Mouse (Mus musculus): ENCODE results near the gene Cd300lg. TPM values are rescaled to one million over a fixed set of nuclear protein-coding genes. Genes with fewer than 3 reads are reported as not detected.

Gene Cd300lg
- total and polyA plus RNA-seq, 3 experiments = not detected

GRCm38 (mm10) chr11:102073722-102074121 lies 32.4 kb downstream of the Cd300lg start:
- dilution Hi-C loops (cut with MboI; ENCODE audit: extremely low pct_ligation_motif_present, extremely low pct_unique_long_range_greater_than_20kb, low sequenced_read_pairs) (no loop called here), in situ Hi-C loops (cut with MboI; ENCODE audit: low pct_ligation_motif_present, low pct_unique_long_range_greater_than_20kb, low sequenced_read_pairs) (no loop called here)
- TF ChIP-seq RAD21 (IDR thresholded peaks at IDR 0.05; ENCODE audit: low read depth, low read length) = no peak
- no peak for TF ChIP-seq EP300 (IDR thresholded peaks at IDR 0.05; ENCODE audit: low read length)
- no peak for TF ChIP-seq SIN3A (IDR thresholded peaks at IDR 0.05; ENCODE audit: low read length)
- TF ChIP-seq ETS1 (conservative IDR thresholded peaks at IDR 0.05; ENCODE audit: low read depth, low read length) = no peak
- no peak for TF ChIP-seq POLR2AphosphoS2 (IDR thresholded peaks at IDR 0.05; ENCODE audit: low read depth, low read length)
- TF ChIP-seq ELF1 (IDR thresholded peaks at IDR 0.05; ENCODE audit: low read depth, low read length) = no peak
- no peak for TF ChIP-seq SMC3 (IDR thresholded peaks at IDR 0.05; ENCODE audit: low read depth, low read length)
- no peak for TF ChIP-seq ZC3H11A (IDR thresholded peaks at IDR 0.05; ENCODE audit: low read depth, low read length)
- TF ChIP-seq USF1 (IDR thresholded peaks at IDR 0.05; ENCODE audit: low read depth, low read length) = no peak
- Histone ChIP-seq H3K4me2 (ENCODE audit: insufficient read depth, low read depth, poor library complexity, severe bottlenecking) (no peak overlapping the region), H3K79me2 (replicated peaks; ENCODE audit: control insufficient read depth, extremely low read depth, insufficient read depth, poor library complexity, severe bottlenecking) (no peaks in the 10 kb centered on the region), H3K9ac (ENCODE audit: insufficient read depth, low read depth) (no peak overlapping the region), H3K27me3 (replicated peaks) (peaks cover 80% of the 10 kb centered on the region), H3K4me3 (replicated peaks in 1 of 3; ENCODE audit: low read depth in 2 of 3, low read length in 2 of 3, poor library complexity in 1 of 3) (no peak overlapping the region), H3K27ac (ENCODE audit: insufficient read depth, low read depth) (no peak overlapping the region), H3K9me3 (replicated peaks; ENCODE audit: low read length) (no peaks in the 10 kb centered on the region), H3K4me1 (ENCODE audit: control insufficient read depth in 1 of 2, insufficient read depth in 2 of 2) (peaks cover 4 to 6% of the 10 kb centered on the region in 2 experiments; a peak in 3 of 4 replicates), H3K36me3 (replicated peaks in 1 of 2; ENCODE audit: control insufficient read depth in 1 of 2, insufficient read depth in 1 of 2, low read length in 1 of 2) (no peaks in the 10 kb centered on the region)
- DNase-seq (ENCODE audit: extremely low read depth) = no peak

- DNase-seq (ENCODE audit: extremely low read depth) = no peak
Observed at GRCm38 (mm10) chr11:102082322-102082721, 41.0 kb downstream of the Cd300lg start.

GRCm38 (mm10) chr11:102083193-102083592 lies 41.9 kb downstream of the Cd300lg start:
- Histone ChIP-seq H3K27me3 (replicated peaks) (peaks cover 65% of the 10 kb centered on the region), H3K79me2 (replicated peaks; ENCODE audit: control insufficient read depth, extremely low read depth, insufficient read depth, poor library complexity, severe bottlenecking) (no peaks in the 10 kb centered on the region), H3K9ac (ENCODE audit: insufficient read depth, low read depth) (no peak overlapping the region), H3K9me3 (replicated peaks; ENCODE audit: low read length) (peaks cover 18% of the 10 kb centered on the region), H3K36me3 (replicated peaks in 1 of 2; ENCODE audit: control insufficient read depth in 1 of 2, insufficient read depth in 1 of 2, low read length in 1 of 2) (no peaks in the 10 kb centered on the region), H3K4me1 (ENCODE audit: control insufficient read depth in 1 of 2, insufficient read depth in 2 of 2) (peaks cover 3 to 18% of the 10 kb centered on the region in 2 experiments; a peak in 3 of 4 replicates), H3K27ac (ENCODE audit: insufficient read depth, low read depth) (no peak overlapping the region), H3K4me3 (replicated peaks in 1 of 3; ENCODE audit: low read depth in 2 of 3, low read length in 2 of 3, poor library complexity in 1 of 3) (no peak overlapping the region), H3K4me2 (ENCODE audit: insufficient read depth, low read depth, poor library complexity, severe bottlenecking) (no peak overlapping the region)
- no peak for DNase-seq (ENCODE audit: extremely low read depth)
- in situ Hi-C loops (cut with MboI; ENCODE audit: low pct_ligation_motif_present, low pct_unique_long_range_greater_than_20kb, low sequenced_read_pairs) (no loop called here), dilution Hi-C loops (cut with MboI; ENCODE audit: extremely low pct_ligation_motif_present, extremely low pct_unique_long_range_greater_than_20kb, low sequenced_read_pairs) (no loop called here)
- no peak for TF ChIP-seq JUND (conservative IDR thresholded peaks at IDR 0.05; ENCODE audit: low read depth, low read length)
- no peak for TF ChIP-seq POLR2AphosphoS2 (IDR thresholded peaks at IDR 0.05; ENCODE audit: low read depth, low read length)
- no peak for TF ChIP-seq CTCF (conservative IDR thresholded peaks at IDR 0.05 in 1 of 2, IDR thresholded peaks at IDR 0.05 in 1 of 2; ENCODE audit: low read depth in 2 of 2, low read length in 2 of 2)

More at GRCm38 (mm10) chr11:102082322-102082721, 41.0 kb downstream of the Cd300lg start:
- H3K4me2 ChIP-seq (ENCODE audit: insufficient read depth, low read depth, poor library complexity, severe bottlenecking) = no peak overlapping the region
- TF ChIP-seq ELF1 (IDR thresholded peaks at IDR 0.05; ENCODE audit: low read depth, low read length) = no peak
- TF ChIP-seq ZKSCAN1 (IDR thresholded peaks at IDR 0.05; ENCODE audit: borderline replicate concordance, low read depth, low read length) = no peak
- TF ChIP-seq TCF12 (IDR thresholded peaks at IDR 0.05; ENCODE audit: low read depth, low read length) = no peak
- no peak for TF ChIP-seq NELFE (IDR thresholded peaks at IDR 0.05; ENCODE audit: low read depth, low read length)
- TF ChIP-seq MYC (IDR thresholded peaks at IDR 0.05; ENCODE audit: low read depth, low read length) = no peak
- TF ChIP-seq ZMIZ1 (IDR thresholded peaks at IDR 0.05; ENCODE audit: low read depth, low read length) = no peak
- TF ChIP-seq MEF2A (IDR thresholded peaks at IDR 0.05; ENCODE audit: borderline replicate concordance, low read depth, low read length) = no peak
- TF ChIP-seq CTCF (conservative IDR thresholded peaks at IDR 0.05 in 1 of 2, IDR thresholded peaks at IDR 0.05 in 1 of 2; ENCODE audit: low read depth in 2 of 2, low read length in 2 of 2) = no peak
- TF ChIP-seq TBP (conservative IDR thresholded peaks at IDR 0.05; ENCODE audit: low read depth, low read length) = no peak
- H3K9me3 ChIP-seq (replicated peaks; ENCODE audit: low read length) = peaks cover 18% of the 10 kb centered on the region
- H3K27me3 ChIP-seq (replicated peaks) = peaks cover 64% of the 10 kb centered on the region
- H3K79me2 ChIP-seq (replicated peaks; ENCODE audit: control insufficient read depth, extremely low read depth, insufficient read depth, poor library complexity, severe bottlenecking) = no peaks in the 10 kb centered on the region
- no peak overlapping the region for H3K9ac ChIP-seq (ENCODE audit: insufficient read depth, low read depth)
- in situ Hi-C loops (cut with MboI; ENCODE audit: low pct_ligation_motif_present, low pct_unique_long_range_greater_than_20kb, low sequenced_read_pairs) (no loop called here), dilution Hi-C loops (cut with MboI; ENCODE audit: extremely low pct_ligation_motif_present, extremely low pct_unique_long_range_greater_than_20kb, low sequenced_read_pairs) (no loop called here)
- no peak overlapping the region for H3K4me3 ChIP-seq (replicated peaks in 1 of 3; ENCODE audit: low read depth in 2 of 3, low read length in 2 of 3, poor library complexity in 1 of 3)
- no peak overlapping the region for H3K27ac ChIP-seq (ENCODE audit: insufficient read depth, low read depth)
- H3K4me1 ChIP-seq (ENCODE audit: control insufficient read depth in 1 of 2, insufficient read depth in 2 of 2) = peaks cover 3 to 9% of the 10 kb centered on the region in 2 experiments; a peak in 3 of 4 replicates
- no peaks in the 10 kb centered on the region for H3K36me3 ChIP-seq (replicated peaks in 1 of 2; ENCODE audit: control insufficient read depth in 1 of 2, insufficient read depth in 1 of 2, low read length in 1 of 2)
